Mouse (Mus musculus): ENCODE measurements at regions not wholly inside any gene's neighbourhood (a gene's known extent, or its start where the extent isn't known, plus 50 kb on each side); places are given as distances from the start of the nearest gene placed in this dataset.

GRCm38 (mm10) chr6:94413987-94414360 lies 86.2 kb upstream of the Slc25a26 start:
- no peaks in the 10 kb centered on the region for H3K36me3 ChIP-seq (ENCODE audit: insufficient read depth, low read length)
- no peaks in the 10 kb centered on the region for H3K9me3 ChIP-seq (ENCODE audit: low read length)
- no peaks in the 10 kb centered on the region for H3K4me1 ChIP-seq (ENCODE audit: insufficient read depth, low read length)
- no peak overlapping the region for H3K4me3 ChIP-seq (ENCODE audit: low read length)
- no peak overlapping the region for H3K9ac ChIP-seq (replicated peaks; ENCODE audit: low read length)
- WGBS, result 63% methylated on average over 5 of the region's 5 CpGs
- DNase-seq (ENCODE audit: low spot score) (no peak), ATAC-seq (no peak)
- H3K27me3 ChIP-seq (ENCODE audit: insufficient read depth, low read length), result no peaks in the 10 kb centered on the region
- no peak overlapping the region for H3K4me2 ChIP-seq (ENCODE audit: low read depth, low read length)
- H3K27ac ChIP-seq, result no peak overlapping the region
- no peak for TF ChIP-seq CTCF (IDR thresholded peaks at IDR 0.05; ENCODE audit: low read depth)

DNA sequence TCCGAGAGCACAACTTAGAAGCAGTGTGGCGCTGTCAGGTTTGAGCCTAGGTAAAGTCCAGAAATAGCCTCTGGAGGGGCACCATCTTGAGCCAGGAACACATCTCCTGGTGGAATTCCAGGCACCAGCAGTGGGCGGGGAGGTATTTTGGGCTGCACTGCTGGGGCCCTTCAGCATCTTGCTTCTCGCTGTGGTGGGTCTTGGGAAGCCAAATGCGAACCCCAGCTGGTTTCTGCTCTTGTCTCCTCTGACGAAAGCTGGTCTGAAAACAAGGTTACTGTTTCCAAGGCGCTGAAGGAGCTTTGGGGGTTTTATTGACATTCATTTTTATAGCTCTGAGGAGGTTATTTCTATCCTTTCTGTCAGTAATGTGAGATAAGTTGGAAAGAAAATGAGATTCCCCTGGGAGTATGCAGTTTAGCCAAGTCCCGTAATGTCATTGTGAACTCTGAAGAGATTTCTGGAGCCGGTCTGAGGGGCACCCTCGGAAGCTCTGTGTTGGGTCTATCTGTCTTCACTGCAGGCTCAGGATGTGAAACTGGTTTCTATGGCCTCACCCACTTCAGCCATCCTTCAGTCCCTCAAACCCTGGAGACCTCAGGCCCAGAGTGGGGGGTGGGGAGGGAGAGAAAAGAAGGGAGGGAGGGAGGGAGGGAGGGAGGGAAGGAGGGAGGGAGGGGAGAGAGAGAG lies 86.7 kb upstream of the Slc25a26 start:
- DNase-seq (ENCODE audit: low spot score) (peak; percentile 7), ATAC-seq (no peak)
- Histone ChIP-seq H3K4me3 (ENCODE audit: low read length) (no peak overlapping the region), H3K9me3 (ENCODE audit: low read length) (no peaks in the 10 kb centered on the region), H3K27ac (no peak overlapping the region), H3K4me2 (ENCODE audit: low read depth, low read length) (no peak overlapping the region), H3K9ac (replicated peaks; ENCODE audit: low read length) (no peak overlapping the region), H3K36me3 (ENCODE audit: insufficient read depth, low read length) (no peaks in the 10 kb centered on the region), H3K27me3 (ENCODE audit: insufficient read depth, low read length) (no peaks in the 10 kb centered on the region), H3K4me1 (ENCODE audit: insufficient read depth, low read length) (no peaks in the 10 kb centered on the region)
- WGBS, result 63% methylated on average over 10 of the region's 10 CpGs
- no peak for TF ChIP-seq CTCF (IDR thresholded peaks at IDR 0.05; ENCODE audit: low read depth)

- H3K9ac ChIP-seq (replicated peaks; ENCODE audit: low read length), result no peak overlapping the region
- ATAC-seq, result no peak
- H3K36me3 ChIP-seq (ENCODE audit: insufficient read depth, low read length), result no peaks in the 10 kb centered on the region
- H3K4me3 ChIP-seq (ENCODE audit: low read length), result no peak overlapping the region
- H3K9me3 ChIP-seq (ENCODE audit: low read length), result no peaks in the 10 kb centered on the region
- H3K27ac ChIP-seq, result no peak overlapping the region
- TF ChIP-seq CTCF (IDR thresholded peaks at IDR 0.05; ENCODE audit: low read depth), result no peak
- no peak for DNase-seq (ENCODE audit: low spot score)
- H3K4me2 ChIP-seq (ENCODE audit: low read depth, low read length), result no peak overlapping the region
- WGBS, result 85% methylated on average over 7 of the region's 7 CpGs
- no peaks in the 10 kb centered on the region for H3K4me1 ChIP-seq (ENCODE audit: insufficient read depth, low read length)
- no peaks in the 10 kb centered on the region for H3K27me3 ChIP-seq (ENCODE audit: insufficient read depth, low read length)
These were observed 87.8 kb upstream of the Slc25a26 start for GRCm38 (mm10) chr6:94412341-94412740.

DNA sequence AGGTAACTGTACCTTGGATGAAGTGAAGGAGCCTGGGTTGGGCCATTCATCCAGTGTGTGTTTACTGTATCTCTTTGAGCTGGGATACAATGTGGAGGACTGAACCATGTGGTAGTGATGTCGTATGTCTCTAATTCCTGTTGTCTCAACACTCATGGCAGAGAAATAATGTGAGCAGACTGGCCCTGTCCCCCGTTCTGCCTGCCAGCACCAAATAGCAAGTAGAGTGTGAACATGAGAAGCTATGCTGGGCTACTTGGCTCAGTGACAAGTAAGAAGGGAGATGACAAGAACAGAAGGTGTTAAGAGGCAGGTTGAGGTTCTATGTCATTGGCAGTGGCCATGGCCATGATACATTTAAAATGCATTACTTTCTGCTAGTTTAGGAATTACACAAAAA lies 89.7 kb upstream of the Slc25a26 start:
- no peak overlapping the region for H3K9ac ChIP-seq (replicated peaks; ENCODE audit: low read length)
- no peaks in the 10 kb centered on the region for H3K36me3 ChIP-seq (ENCODE audit: insufficient read depth, low read length)
- no peaks in the 10 kb centered on the region for H3K27me3 ChIP-seq (ENCODE audit: insufficient read depth, low read length)
- DNase-seq (ENCODE audit: low spot score) (no peak), ATAC-seq (no peak)
- H3K4me1 ChIP-seq (ENCODE audit: insufficient read depth, low read length), result no peaks in the 10 kb centered on the region
- 66% methylated on average over 2 of the region's 2 CpGs for WGBS
- no peak overlapping the region for H3K4me3 ChIP-seq (ENCODE audit: low read length)
- no peak overlapping the region for H3K4me2 ChIP-seq (ENCODE audit: low read depth, low read length)
- no peaks in the 10 kb centered on the region for H3K9me3 ChIP-seq (ENCODE audit: low read length)
- no peak for TF ChIP-seq CTCF (IDR thresholded peaks at IDR 0.05; ENCODE audit: low read depth)
- H3K27ac ChIP-seq, result no peak overlapping the region

GRCm38 (mm10) chr6:94408996-94409395 lies 91.1 kb upstream of the Slc25a26 start:
- no peak for TF ChIP-seq CTCF (IDR thresholded peaks at IDR 0.05; ENCODE audit: low read depth)
- DNase-seq (ENCODE audit: low spot score), result no peak
- H3K9me3 ChIP-seq (ENCODE audit: low read length), result no peaks in the 10 kb centered on the region
- no peaks in the 10 kb centered on the region for H3K4me1 ChIP-seq (ENCODE audit: insufficient read depth, low read length)
- H3K27me3 ChIP-seq (ENCODE audit: insufficient read depth, low read length), result no peaks in the 10 kb centered on the region
- H3K27ac ChIP-seq, result no peak overlapping the region
- WGBS, result 84% methylated on average over 2 of the region's 2 CpGs
- H3K9ac ChIP-seq (replicated peaks; ENCODE audit: low read length), result no peak overlapping the region
- H3K4me3 ChIP-seq (ENCODE audit: low read length), result no peak overlapping the region
- no peak overlapping the region for H3K4me2 ChIP-seq (ENCODE audit: low read depth, low read length)
- H3K36me3 ChIP-seq (ENCODE audit: insufficient read depth, low read length), result no peaks in the 10 kb centered on the region
- ATAC-seq, result no peak

DNA sequence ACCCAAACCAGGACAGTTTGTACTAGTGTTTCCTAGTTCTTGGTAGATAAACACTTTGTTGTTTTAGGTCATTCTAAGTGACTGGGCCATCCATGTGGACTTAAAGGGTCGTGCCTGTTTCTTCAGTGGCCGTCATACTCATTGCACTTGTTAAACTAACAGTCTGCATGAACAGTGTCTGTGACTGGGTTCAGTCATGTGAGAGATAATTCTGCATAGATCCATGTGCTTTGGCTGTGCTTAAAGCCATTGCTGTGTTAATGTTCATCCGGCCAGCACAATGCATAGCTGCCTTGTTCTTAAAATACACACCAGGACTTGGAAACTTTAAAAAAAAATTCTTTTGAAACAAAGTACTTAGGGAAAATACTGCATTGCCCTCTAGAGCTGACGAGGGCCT lies 92.4 kb upstream of the Slc25a26 start:
- Histone ChIP-seq H3K27me3 (ENCODE audit: insufficient read depth, low read length) (no peaks in the 10 kb centered on the region), H3K27ac (no peak overlapping the region), H3K4me1 (ENCODE audit: insufficient read depth, low read length) (no peaks in the 10 kb centered on the region), H3K4me3 (ENCODE audit: low read length) (no peak overlapping the region), H3K4me2 (ENCODE audit: low read depth, low read length) (no peak overlapping the region), H3K36me3 (ENCODE audit: insufficient read depth, low read length) (no peaks in the 10 kb centered on the region), H3K9ac (replicated peaks; ENCODE audit: low read length) (no peak overlapping the region), H3K9me3 (ENCODE audit: low read length) (no peaks in the 10 kb centered on the region)
- WGBS, result 33% methylated on average over 4 of the region's 4 CpGs
- ATAC-seq (no peak), DNase-seq (ENCODE audit: low spot score) (no peak)
- TF ChIP-seq CTCF (IDR thresholded peaks at IDR 0.05; ENCODE audit: low read depth), result no peak

- no peak for TF ChIP-seq CTCF (IDR thresholded peaks at IDR 0.05; ENCODE audit: low read depth)
- no peaks in the 10 kb centered on the region for H3K36me3 ChIP-seq (ENCODE audit: insufficient read depth, low read length)
- no peak overlapping the region for H3K9ac ChIP-seq (replicated peaks; ENCODE audit: low read length)
- H3K27me3 ChIP-seq (ENCODE audit: insufficient read depth, low read length), result no peaks in the 10 kb centered on the region
- WGBS, result 88% methylated on average over 8 of the region's 8 CpGs
- DNase-seq (ENCODE audit: low spot score), result no peak
- no peak overlapping the region for H3K27ac ChIP-seq
- no peaks in the 10 kb centered on the region for H3K9me3 ChIP-seq (ENCODE audit: low read length)
- ATAC-seq, result no peak
- H3K4me2 ChIP-seq (ENCODE audit: low read depth, low read length), result no peak overlapping the region
- peaks cover 3% of the 10 kb centered on the region for H3K4me1 ChIP-seq (ENCODE audit: insufficient read depth, low read length)
- H3K4me3 ChIP-seq (ENCODE audit: low read length), result no peak overlapping the region
These were observed 94.6 kb upstream of the Slc25a26 start for GRCm38 (mm10) chr6:94405371-94406076.

All from hindbrain, postnatal 0 days (tissue).